Mouse (Mus musculus) fibroblast of lung, adult 2 months (primary cell): ENCODE measurements around the gene Pkd2l1.

Source experiments
- DNase-seq: peaks from one replicate; pipeline ENCODE4 v3.0.0-alpha.2; 2011; ENCODE audit warnings: low read depth

Gene Pkd2l1

DNA sequence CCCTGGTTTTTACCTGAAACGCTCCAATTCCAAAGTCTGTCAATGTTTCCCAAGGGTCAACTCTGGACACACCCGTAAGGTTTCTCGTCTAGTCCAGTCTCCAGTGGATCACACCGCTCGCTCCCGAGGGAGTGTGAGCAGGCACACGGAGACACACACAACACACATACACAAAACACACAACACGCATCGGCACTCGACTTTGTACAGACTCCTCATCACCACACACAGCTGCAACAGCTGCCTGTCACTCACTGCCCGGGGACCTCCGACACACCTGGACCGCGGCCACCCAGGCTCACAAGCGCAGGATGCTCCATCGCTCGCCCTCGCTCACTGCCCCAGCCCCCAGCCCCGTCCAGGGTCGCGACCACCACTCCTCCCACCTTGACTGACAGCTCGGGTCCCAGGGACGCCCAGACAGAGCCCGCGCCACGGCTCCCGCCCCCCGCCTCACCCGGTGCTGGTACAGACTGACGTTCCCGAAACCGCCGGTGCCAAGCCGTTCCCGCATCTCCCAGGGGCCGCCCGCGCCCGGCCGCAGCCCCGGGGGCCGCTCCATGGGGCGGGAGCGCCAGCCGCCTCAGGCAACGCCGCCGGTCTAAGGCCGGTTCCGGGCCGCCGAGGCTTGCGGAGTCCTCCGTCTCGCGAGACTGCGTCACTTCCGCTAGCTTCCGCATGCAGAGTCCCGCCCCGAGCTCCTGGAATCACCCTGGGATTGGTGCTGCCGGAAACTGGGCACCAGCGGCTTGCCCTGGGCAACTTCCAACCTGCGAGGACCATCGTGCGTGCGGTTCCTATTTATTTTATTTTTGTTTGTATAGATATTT lies 85.2 kb downstream of the Pkd2l1 start, which contains the start of gene Chuk:
Gene Chuk, minus strand, starts transcription at position 650 of the 830 bp plus-strand sequence.
- peak; percentile 80 for DNase-seq

- no peak for DNase-seq
Measured at GRCm38 (mm10) chr19:44104393-44104792, 87.8 kb downstream of the Pkd2l1 start.

GRCm38 (mm10) chr19:44103001-44103400 lies 89.2 kb downstream of the Pkd2l1 start:
- DNase-seq = no peak

- no peak for DNase-seq
Measured at GRCm38 (mm10) chr19:44100840-44101239, 91.4 kb downstream of the Pkd2l1 start.
